Mouse (Mus musculus) C2C12 (cell line): ENCODE results near the gene Gtpbp1.

Source experiments
- CEBPB ChIP-seq: IDR thresholded peaks from one replicate; pipeline ENCODE4 v1.6.1; 2011; ENCODE audit warnings: low read depth, mild to moderate bottlenecking, control low read depth, moderate library complexity
- CTCF ChIP-seq: IDR thresholded peaks from one replicate; pipeline ENCODE4 v1.5.1; 2011; ENCODE audit not compliant: control insufficient read depth, insufficient read depth, insufficient read length
- FOSL1 ChIP-seq: IDR thresholded peaks from one replicate; pipeline ENCODE4 v1.8.0; 2011; ENCODE audit warnings: mild to moderate bottlenecking, low read length; ENCODE audit not compliant: poor library complexity, insufficient read depth, severe bottlenecking
- MAX ChIP-seq: IDR thresholded peaks from one replicate; pipeline ENCODE4 v1.6.1; 2011; ENCODE audit warnings: mild to moderate bottlenecking, control low read depth
- MYOD1 ChIP-seq: IDR thresholded peaks from one replicate; pipeline ENCODE4 v1.6.1; 2011; ENCODE audit warnings: low read depth; ENCODE audit not compliant: control insufficient read depth, insufficient read length
- MYOG ChIP-seq: IDR thresholded peaks from one replicate; pipeline ENCODE4 v1.6.1; 2011; ENCODE audit not compliant: control insufficient read depth, insufficient read length; ENCODE audit errors: extremely low read depth
- USF1 ChIP-seq: IDR thresholded peaks from one replicate; pipeline ENCODE4 v1.6.1; 2011; ENCODE audit warnings: low read depth, mild to moderate bottlenecking, control low read depth, moderate library complexity

DNA sequence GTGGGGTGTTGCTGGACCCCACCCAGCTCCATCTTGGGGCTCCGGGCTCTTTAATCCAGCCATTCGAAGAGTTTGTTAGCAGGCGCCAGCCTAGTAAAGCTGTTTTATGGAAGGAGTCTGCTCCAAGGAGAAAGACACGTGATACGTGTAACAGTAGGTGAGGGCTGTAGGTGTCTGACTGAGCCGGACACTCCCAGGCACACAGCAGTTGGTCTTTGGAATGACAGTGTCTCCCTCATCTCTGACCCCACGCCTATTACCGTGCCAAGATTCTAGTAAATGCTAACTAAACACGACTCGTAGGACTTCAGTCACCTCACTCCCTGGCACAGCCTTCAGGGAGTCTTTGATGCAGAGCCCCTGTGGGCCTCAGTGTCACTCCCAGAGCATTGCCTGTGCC lies 54.7 kb downstream of the Gtpbp1 start:
- TF ChIP-seq CTCF (no peak), MYOG (no peak), MYOD1 (no peak), CEBPB (no peak), USF1 (no peak), MAX (no peak), FOSL1 (no peak)
